Mouse (Mus musculus): ENCODE data around the gene Loxl1. TPM values are rescaled to one million over a fixed set of nuclear protein-coding genes. Genes with fewer than 3 reads are reported as not detected.

Gene Loxl1
- total RNA-seq, 2 experiments from 2014 or later: 77.2 to 87.1 TPM

GRCm38 (mm10) chr9:58248746-58249413 is 64.1 kb downstream of the Loxl1 start:
- no peak for DNase-seq

- DNase-seq: peak; percentile 87
Observed at GRCm38 (mm10) chr9:58247064-58247759, 65.8 kb downstream of the Loxl1 start.

GRCm38 (mm10) chr9:58246083-58246591 is 66.8 kb downstream of the Loxl1 start:
- DNase-seq: no peak

- DNase-seq: no peak
Observed at GRCm38 (mm10) chr9:58243696-58244095, 69.3 kb downstream of the Loxl1 start.

GRCm38 (mm10) chr9:58242696-58243095 is 70.3 kb downstream of the Loxl1 start:
- no peak for DNase-seq

GRCm38 (mm10) chr9:58241780-58242485 is 71.1 kb downstream of the Loxl1 start:
- DNase-seq: peak; percentile 72

Other genes starting within 250 kb of the Loxl1 start
- under 1 TPM; 0.11 to 0.26 TPM for gene Stra6, start 249.4 kb downstream of the Loxl1 start, total RNA-seq (2021)
- not detected for gene Ccdc33, start 194.4 kb downstream of the Loxl1 start, total RNA-seq (2021)
- 10 to 100 TPM; 25.4 to 31.0 TPM for gene Islr, start 108.9 kb downstream of the Loxl1 start, total RNA-seq (2021)
- gene Islr2, start 108.9 kb downstream of the Loxl1 start, total RNA-seq (2021): under 1 TPM; 0.83 to 0.86 TPM
- 10 to 100 TPM; 15.3 to 17.6 TPM for gene Pml, start 63.4 kb downstream of the Loxl1 start, total RNA-seq (2021)
- gene Stoml1, start 60.0 kb downstream of the Loxl1 start, total RNA-seq (2021): 10 to 100 TPM; 14.2 to 17.1 TPM
- not detected for gene Tbc1d21, start 57.3 kb upstream of the Loxl1 start, total RNA-seq (2021)
- gene Insyn1, start 175.4 kb upstream of the Loxl1 start, total RNA-seq (2021): 10 to 100 TPM; 10.9 to 12.6 TPM
- 10 to 100 TPM; 35.9 to 39.8 TPM for gene Cd276, start 242.3 kb upstream of the Loxl1 start, total RNA-seq (2021)

All from heart, postnatal 4 days (tissue).